Mouse (Mus musculus) forebrain, embryonic 16.5 days (tissue): ENCODE data around the gene Pinlyp. TPM values are rescaled to one million over a fixed set of nuclear protein-coding genes. Genes with fewer than 3 reads are reported as not detected.
A peak's percentile ranks its signal among the peaks of the same experiment; 100 is the strongest.

Experiments used
- ATAC-seq: fragments of 200-750 bp; cut with Nextera tagmentation; 2 replicates; pipeline ENCODE4 v1.8.0; 2017; ENCODE audit warnings: mild to moderate bottlenecking, moderate library complexity
- H3K27ac ChIP-seq: fragments of 300-500 bp; sonication (generic); 2 replicates; pipeline ENCODE4 v1.5.1; 2014; ENCODE audit warnings: low read length, control low read depth
- H3K27me3 ChIP-seq: fragments of 300-500 bp; sonication (generic); replicated peaks from 2 replicates; pipeline ENCODE4 v1.6.1; 2014; ENCODE audit warnings: low read length; ENCODE audit not compliant: control insufficient read depth, insufficient read depth
- H3K36me3 ChIP-seq: fragments of 300-500 bp; sonication (generic); 2 replicates; pipeline ENCODE4 v1.6.1; 2014; ENCODE audit not compliant: control insufficient read depth, insufficient read depth
- H3K4me1 ChIP-seq: fragments of 300-500 bp; sonication (generic); replicated peaks from 2 replicates; pipeline ENCODE4 v1.6.1; 2014; ENCODE audit warnings: low read length; ENCODE audit not compliant: control insufficient read depth, insufficient read depth
- H3K4me2 ChIP-seq: fragments of 300-500 bp; sonication (generic); 2 replicates; pipeline ENCODE4 v1.6.1; 2014; ENCODE audit warnings: mild to moderate bottlenecking, low read length, control low read depth
- H3K4me3 ChIP-seq: fragments of 300-500 bp; sonication (generic); replicated peaks from 2 replicates; pipeline ENCODE4 v1.5.1; 2014; ENCODE audit warnings: mild to moderate bottlenecking, low read length, control low read depth
- H3K9ac ChIP-seq: fragments of 300-500 bp; sonication (generic); replicated peaks from 2 replicates; pipeline ENCODE4 v1.6.1; 2014; ENCODE audit warnings: low read depth, low read length, control low read depth
- H3K9me3 ChIP-seq: fragments of 300-500 bp; sonication (generic); 2 replicates; pipeline ENCODE4 v1.6.1; 2016; ENCODE audit warnings: low read length; ENCODE audit not compliant: control insufficient read depth
- WGBS: fragments of 180-500 bp; shearing (Covaris S2); extraction: QIAGEN DNeasy Blood & Tissue Kit; methylation state at CpG from one replicate; pipeline ENCODE4 v1.1.7; 2014; 5-methylcytosine and 5-hydroxymethylcytosine counted together
- polyA plus RNA-seq: library from polyadenylated mRNA; unstranded; fragments of >200 nt; fragmentation: Nextera tagmentation; extraction: Ambion mirVana; gene quantifications from 2 replicates; pipeline ENCODE4 v1.2.1, GENCODE M21; 2015

Gene Pinlyp
- polyA plus RNA-seq, 1 experiment from 2014 or later, result not detected

GRCm38 (mm10) chr7:24586828-24587227 is 40.9 kb upstream of the Pinlyp start:
- peak overlapping the region; percentile 79 for H3K9ac ChIP-seq
- H3K36me3 ChIP-seq, result no peaks in the 10 kb centered on the region
- H3K27me3 ChIP-seq, result peaks cover 18% of the 10 kb centered on the region
- H3K4me1 ChIP-seq, result peaks cover 12% of the 10 kb centered on the region
- peak overlapping the region; percentile 64 for H3K4me3 ChIP-seq
- peak overlapping the region; percentile 66 for H3K4me2 ChIP-seq
- ATAC-seq, result peak; percentile 57
- 4% methylated on average over 8 of the region's 8 CpGs for WGBS
- no peaks in the 10 kb centered on the region for H3K9me3 ChIP-seq
- H3K27ac ChIP-seq, result no peak overlapping the region; the same call in 1 of the 2 replicates

DNA sequence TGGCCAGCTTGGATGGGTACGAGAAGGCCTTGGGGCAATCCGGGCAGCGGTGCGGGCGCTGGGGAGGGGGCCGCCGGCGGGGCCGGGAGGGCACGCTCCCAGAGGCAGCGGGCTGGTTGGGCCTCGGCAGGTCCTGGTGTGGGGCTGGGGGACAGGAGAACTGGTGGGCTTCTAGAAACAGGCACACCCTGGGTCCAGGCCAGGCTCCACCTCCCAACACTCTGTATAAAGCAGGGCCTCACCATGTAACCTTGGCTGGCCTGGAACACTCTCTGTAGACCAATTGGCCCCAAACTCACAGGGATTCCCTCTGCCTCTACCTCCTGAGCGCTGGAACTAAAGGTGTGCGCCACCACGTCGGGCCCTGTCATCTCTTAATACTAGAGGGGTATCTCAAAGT is 40.1 kb upstream of the Pinlyp start:
- Histone ChIP-seq H3K4me2 (no peak overlapping the region), H3K4me1 (peaks cover 12% of the 10 kb centered on the region), H3K9me3 (no peaks in the 10 kb centered on the region), H3K4me3 (no peak overlapping the region), H3K36me3 (no peaks in the 10 kb centered on the region), H3K27me3 (peaks cover 18% of the 10 kb centered on the region), H3K27ac (no peak overlapping the region), H3K9ac (no peak overlapping the region)
- no peak for ATAC-seq
- 44% methylated on average over 16 of the region's 16 CpGs for WGBS

DNA sequence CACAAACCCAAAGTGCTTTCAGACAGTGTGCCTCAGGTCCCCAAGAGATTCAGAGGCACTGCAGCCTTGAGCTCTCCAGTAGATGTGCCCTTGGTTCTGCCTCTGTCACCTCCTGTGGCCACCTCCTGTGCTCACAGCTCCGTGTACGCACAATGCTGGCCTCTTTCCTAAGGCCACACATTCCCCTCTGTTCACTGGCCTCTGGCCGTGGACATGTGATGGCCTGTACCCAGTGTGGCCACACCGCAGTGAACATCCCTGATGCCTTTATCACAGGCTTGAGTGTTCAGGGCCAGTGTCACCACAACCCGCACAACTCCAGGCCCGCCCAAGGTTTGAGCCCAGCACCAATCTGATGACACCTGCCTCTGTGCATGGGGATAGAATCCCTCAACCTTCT is 39.0 kb upstream of the Pinlyp start:
- Histone ChIP-seq H3K36me3 (no peaks in the 10 kb centered on the region), H3K27me3 (peaks cover 18% of the 10 kb centered on the region), H3K9ac (no peak overlapping the region), H3K4me1 (peaks cover 12% of the 10 kb centered on the region), H3K27ac (no peak overlapping the region), H3K4me3 (no peak overlapping the region), H3K9me3 (no peaks in the 10 kb centered on the region), H3K4me2 (no peak overlapping the region)
- ATAC-seq, result no peak
- 86% methylated on average over 6 of the region's 6 CpGs for WGBS

GRCm38 (mm10) chr7:24577811-24578210 is 31.9 kb upstream of the Pinlyp start:
- H3K27me3 ChIP-seq, result no peaks in the 10 kb centered on the region
- no peak overlapping the region for H3K27ac ChIP-seq
- 87% methylated on average over 10 of the region's 10 CpGs for WGBS
- H3K4me2 ChIP-seq, result no peak overlapping the region
- no peaks in the 10 kb centered on the region for H3K36me3 ChIP-seq
- no peak overlapping the region for H3K4me3 ChIP-seq
- H3K4me1 ChIP-seq, result no peaks in the 10 kb centered on the region
- no peak overlapping the region for H3K9ac ChIP-seq
- no peak for ATAC-seq
- H3K9me3 ChIP-seq, result no peaks in the 10 kb centered on the region

DNA sequence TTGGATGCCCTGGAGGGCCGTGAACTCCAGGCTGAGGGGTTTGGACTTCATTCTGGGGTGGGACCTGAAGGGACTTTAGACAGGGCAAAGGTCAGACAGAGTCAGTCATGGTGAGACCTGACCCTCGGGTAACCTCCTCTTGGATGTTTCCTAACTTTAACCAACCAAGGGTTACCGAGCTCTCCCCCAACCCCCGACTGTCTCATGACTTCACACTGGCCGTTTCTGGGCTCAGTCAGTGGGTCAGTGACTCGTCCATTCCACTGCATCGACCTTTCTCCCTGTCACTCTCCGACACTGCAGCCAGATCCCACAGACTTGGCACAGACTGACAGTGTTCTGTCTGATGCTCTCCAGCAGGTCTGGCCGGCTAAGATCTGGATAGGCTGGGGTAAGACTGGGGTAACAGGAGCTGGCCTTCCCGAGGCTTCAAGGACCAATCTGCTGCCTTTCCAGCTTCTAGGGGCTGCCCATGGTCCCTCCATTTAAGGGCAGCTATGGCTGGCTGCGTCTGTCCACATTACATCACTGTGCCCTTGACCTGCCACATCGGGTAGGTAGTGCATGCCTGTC is 28.4 kb upstream of the Pinlyp start:
- no peak overlapping the region for H3K4me2 ChIP-seq
- no peak for ATAC-seq
- 67% methylated on average over 12 of the region's 12 CpGs for WGBS
- no peaks in the 10 kb centered on the region for H3K27me3 ChIP-seq
- no peaks in the 10 kb centered on the region for H3K9me3 ChIP-seq
- no peak overlapping the region for H3K9ac ChIP-seq
- H3K4me3 ChIP-seq, result no peak overlapping the region
- no peaks in the 10 kb centered on the region; the same call in 1 of the 2 replicates for H3K36me3 ChIP-seq
- no peak overlapping the region for H3K27ac ChIP-seq
- no peaks in the 10 kb centered on the region for H3K4me1 ChIP-seq

DNA sequence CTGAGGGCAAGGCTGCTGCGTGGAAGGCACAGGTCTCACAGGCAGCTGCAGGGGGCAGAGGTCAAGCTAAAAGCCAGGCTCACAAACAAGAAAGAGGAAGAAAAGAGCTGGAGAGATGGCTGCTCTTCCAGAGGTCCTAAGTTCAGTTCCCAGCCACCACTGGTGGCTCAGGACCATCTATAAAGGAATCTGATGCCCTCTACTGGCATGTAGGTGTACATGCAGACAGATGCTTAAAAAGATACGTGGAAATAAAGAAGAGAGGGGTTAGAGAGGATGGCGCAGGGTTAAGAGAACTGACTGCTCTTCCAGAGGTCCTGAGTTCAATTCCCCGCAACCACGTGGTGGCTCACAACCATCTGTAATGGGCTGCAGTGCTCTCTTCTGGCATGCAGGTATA is 26.5 kb upstream of the Pinlyp start:
- 62% methylated on average over 5 of the region's 5 CpGs for WGBS
- peaks cover 9% of the 10 kb centered on the region for H3K36me3 ChIP-seq
- no peak for ATAC-seq

DNA sequence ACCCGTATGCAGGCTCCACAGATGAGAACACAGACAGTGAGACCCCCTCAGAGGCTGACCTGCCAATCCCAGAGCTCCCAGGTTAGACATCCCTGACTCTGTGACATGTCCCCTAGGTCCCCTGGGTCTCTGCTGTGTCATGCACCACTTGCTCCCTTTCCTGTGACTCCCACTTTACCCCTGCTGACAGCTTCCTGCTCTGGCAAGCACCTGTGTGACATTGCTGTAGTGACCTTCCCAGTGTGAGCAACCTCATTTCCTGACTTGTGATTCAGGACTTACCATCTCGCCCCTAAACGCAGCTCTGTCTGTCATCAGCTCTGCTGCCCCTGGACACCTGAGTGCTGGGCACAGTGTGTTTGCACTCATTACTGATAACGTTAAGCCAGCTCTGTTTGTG is 25.2 kb upstream of the Pinlyp start:
- Histone ChIP-seq H3K27me3 (no peaks in the 10 kb centered on the region), H3K4me1 (no peaks in the 10 kb centered on the region), H3K9me3 (no peaks in the 10 kb centered on the region), H3K36me3 (peaks cover 12% of the 10 kb centered on the region), H3K9ac (no peak overlapping the region), H3K4me3 (no peak overlapping the region), H3K27ac (no peak overlapping the region), H3K4me2 (no peak overlapping the region)
- WGBS, result 78% methylated on average over 4 of the region's 4 CpGs
- ATAC-seq, result no peak

More for the DNA sequence above, 26.5 kb upstream of the Pinlyp start:
- H3K9ac ChIP-seq, result no peak overlapping the region
- no peak overlapping the region for H3K4me3 ChIP-seq
- no peak overlapping the region for H3K4me2 ChIP-seq
- H3K27me3 ChIP-seq, result no peaks in the 10 kb centered on the region
- no peaks in the 10 kb centered on the region for H3K4me1 ChIP-seq
- no peak overlapping the region for H3K27ac ChIP-seq
- no peaks in the 10 kb centered on the region for H3K9me3 ChIP-seq

- Histone ChIP-seq H3K9me3 (no peaks in the 10 kb centered on the region), H3K9ac (no peak overlapping the region), H3K36me3 (peaks cover 12% of the 10 kb centered on the region), H3K4me3 (no peak overlapping the region), H3K4me2 (no peak overlapping the region), H3K4me1 (no peaks in the 10 kb centered on the region), H3K27ac (no peak overlapping the region), H3K27me3 (no peaks in the 10 kb centered on the region)
- WGBS, result 88% methylated on average over 4 of the region's 4 CpGs
- no peak for ATAC-seq
These were observed 22.6 kb upstream of the Pinlyp start for GRCm38 (mm10) chr7:24568512-24568911.

DNA sequence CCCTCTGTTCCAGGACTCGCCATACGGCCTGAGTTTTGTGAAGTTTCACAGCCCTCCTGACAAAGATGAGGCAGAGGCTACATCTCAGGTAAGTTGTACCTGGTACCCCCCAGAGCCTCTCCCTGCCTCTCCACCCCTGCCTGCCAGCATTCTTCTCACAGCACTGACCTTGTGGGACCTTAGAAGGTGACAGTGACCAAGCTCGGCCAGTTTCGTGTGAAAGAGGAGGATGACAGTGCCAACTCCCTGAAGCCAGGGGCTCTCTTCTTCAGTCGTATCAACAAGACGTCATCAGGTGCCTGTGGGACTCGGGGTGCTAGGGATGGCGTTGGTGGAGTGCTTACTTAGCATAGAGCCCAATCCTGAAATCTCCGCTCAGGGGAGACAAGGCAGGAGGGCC is 20.3 kb upstream of the Pinlyp start:
- H3K36me3 ChIP-seq, result peaks cover 14% of the 10 kb centered on the region
- ATAC-seq, result no peak
- no peaks in the 10 kb centered on the region for H3K4me1 ChIP-seq
- H3K27ac ChIP-seq, result no peak overlapping the region
- no peak overlapping the region for H3K9ac ChIP-seq
- no peaks in the 10 kb centered on the region for H3K27me3 ChIP-seq
- WGBS, result 93% methylated on average over 9 of the region's 9 CpGs
- H3K9me3 ChIP-seq, result no peaks in the 10 kb centered on the region
- no peak overlapping the region for H3K4me2 ChIP-seq
- H3K4me3 ChIP-seq, result no peak overlapping the region

DNA sequence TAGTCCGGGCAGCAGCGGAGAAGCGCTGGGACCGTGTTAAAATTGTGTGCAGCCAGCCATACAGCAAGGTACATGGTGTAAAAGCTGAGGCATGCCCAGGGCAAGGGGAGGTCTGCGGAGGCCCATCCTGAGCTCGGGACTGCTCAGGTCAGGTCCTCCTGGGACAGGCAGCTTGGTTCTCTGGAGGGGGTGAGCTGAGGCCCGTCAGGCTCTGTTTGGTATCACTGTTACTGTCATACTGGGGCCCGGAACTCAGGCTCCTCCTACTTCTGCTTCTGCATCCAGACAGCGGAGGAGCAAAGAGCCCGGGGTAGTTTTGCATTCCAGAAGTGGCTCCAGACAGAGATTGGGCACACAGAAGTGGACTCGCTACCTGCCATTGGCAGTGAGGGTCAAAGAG is 19.7 kb upstream of the Pinlyp start:
- 95% methylated on average over 11 of the region's 11 CpGs for WGBS
- H3K36me3 ChIP-seq, result peaks cover 15% of the 10 kb centered on the region
- H3K27ac ChIP-seq, result no peak overlapping the region
- ATAC-seq, result no peak
- H3K4me2 ChIP-seq, result no peak overlapping the region
- no peaks in the 10 kb centered on the region for H3K9me3 ChIP-seq
- H3K9ac ChIP-seq, result no peak overlapping the region
- H3K27me3 ChIP-seq, result no peaks in the 10 kb centered on the region
- H3K4me1 ChIP-seq, result no peaks in the 10 kb centered on the region
- H3K4me3 ChIP-seq, result no peak overlapping the region
